Mouse (Mus musculus): Measurements from ENCODE around the gene 2410137M14Rik.
"Not testable (repeated sequence)": the region's sequence is repeated elsewhere in the genome, so short reads cannot be mapped to it uniquely, and the experiment has no call there.

Gene 2410137M14Rik

DNA sequence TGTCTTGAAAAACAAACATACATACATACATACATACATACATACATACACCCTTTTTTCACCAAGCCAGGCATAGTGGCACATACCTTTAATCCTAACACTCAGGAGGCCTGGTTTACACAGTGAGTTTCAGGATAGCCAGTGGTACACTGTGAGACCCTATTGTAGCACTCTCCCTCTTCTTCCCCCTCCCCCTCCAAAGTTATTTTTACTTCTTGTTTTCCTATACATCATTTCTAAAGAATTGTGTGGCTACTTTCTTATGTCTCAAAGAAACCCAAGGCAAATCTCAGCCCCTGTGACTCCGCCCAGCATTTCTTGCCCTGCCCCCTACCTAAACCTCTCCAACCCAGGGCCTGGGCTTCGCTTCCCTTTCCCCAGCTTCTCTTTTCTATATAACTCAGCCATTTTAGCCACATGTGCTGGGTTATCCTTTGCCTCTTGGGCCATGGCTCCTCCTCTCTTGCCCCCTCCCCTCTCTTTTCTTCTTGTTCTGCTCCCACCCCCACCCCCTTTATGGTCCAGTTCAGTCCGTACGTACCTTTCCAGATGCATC, 12.8 kb upstream of the 2410137M14Rik start:
- DNase-seq, result no peak

DNA sequence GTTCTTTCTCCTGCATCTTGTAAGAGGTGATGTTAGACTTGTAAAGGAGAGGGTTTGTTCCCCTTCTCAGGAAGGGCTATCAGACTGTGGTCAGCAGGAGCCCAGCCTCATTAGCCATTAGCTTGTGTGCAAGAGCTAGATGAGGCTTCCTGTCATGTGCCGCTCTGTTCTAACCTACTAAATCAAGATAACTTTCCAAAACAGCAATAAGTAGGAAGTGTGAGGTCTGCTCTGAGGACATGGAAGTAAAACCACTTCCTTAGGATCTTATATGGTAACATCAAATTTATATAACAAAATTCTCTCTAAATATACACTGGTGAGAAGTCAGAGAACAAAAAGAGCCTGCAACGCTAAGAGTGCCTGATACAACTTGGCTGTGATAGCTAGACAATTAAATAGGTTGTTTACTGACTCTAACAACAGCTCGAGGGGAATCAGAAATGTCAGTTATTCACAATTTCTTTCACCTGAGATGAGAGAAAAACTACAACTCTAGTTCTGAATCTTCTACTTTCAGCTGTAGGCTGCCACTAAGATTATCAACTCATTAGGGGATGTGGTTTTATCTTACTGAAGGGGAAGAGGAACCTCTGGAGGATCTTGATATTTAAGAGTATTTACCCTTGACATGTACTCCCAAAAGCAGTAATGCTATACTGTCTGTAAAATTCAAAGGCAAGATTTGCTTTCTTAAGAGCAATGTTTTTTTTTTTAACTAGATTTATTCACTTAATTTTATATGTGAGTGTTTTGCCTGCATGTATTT, 11.5 kb upstream of the 2410137M14Rik start:
- no peak for DNase-seq

DNA sequence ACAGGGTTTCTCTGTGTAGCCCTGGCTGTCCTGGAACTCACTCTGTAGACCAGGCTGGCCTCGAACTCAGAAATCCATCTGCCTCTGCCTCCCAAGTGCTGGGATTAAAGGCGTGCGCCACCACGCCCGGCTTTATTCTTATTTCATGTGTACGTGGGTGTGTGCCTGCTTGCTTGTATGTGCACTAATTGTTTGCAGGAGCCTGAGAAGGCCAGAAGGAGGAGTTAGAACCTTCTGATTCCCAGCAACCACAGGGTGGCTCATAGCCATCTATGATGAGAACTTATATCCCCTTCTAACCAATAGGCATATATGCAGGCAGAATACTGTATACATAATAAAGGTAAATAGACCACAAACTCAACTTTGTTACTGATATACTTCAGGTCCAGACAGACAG, 9.6 kb upstream of the 2410137M14Rik start:
- DNase-seq, result not testable (repeated sequence)

DNA sequence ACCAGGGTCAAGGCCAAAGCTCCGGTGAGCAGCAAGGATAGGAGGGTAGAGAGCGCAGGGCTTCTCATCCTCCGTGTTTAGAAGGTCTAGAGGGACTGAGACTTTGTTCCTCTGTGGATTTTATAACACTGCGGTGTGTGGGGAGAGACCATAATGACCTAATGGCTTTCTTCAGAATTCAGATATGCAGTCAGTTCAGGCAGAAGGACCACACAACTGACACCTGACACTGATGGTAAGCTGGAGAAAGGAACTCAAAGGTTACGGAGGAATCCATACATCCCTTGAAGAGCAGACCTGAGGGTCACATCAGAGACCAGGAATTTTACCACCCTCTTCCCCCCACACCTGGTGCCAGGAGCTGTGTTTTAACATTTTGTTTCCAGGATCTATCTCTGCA, 8.4 kb upstream of the 2410137M14Rik start, which contains the start of gene H2-M5:
H2-M5 (minus strand) TSS at position 101 of the 400 bp plus-strand sequence.
- DNase-seq, result no peak

DNA sequence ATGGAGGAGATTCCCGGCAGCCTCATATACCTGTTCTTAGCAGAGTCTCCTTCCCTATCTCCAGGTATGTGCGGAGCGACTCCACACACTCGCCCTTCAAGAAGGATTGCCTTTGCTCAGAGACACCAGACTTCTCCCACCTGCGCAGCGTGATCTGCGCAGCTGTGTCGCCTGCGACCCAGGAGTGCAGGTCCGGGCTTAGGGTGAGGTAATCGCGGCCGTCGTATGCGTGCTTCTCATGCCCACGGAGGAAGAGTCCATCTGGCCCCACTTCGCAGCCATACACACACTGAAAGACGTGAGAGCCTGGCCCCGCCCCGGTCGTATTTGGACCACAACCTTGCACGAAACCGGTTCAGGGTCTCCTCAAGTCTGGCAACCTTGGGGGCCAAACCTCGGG, 7.4 kb upstream of the 2410137M14Rik start:
- DNase-seq, result no peak

DNA sequence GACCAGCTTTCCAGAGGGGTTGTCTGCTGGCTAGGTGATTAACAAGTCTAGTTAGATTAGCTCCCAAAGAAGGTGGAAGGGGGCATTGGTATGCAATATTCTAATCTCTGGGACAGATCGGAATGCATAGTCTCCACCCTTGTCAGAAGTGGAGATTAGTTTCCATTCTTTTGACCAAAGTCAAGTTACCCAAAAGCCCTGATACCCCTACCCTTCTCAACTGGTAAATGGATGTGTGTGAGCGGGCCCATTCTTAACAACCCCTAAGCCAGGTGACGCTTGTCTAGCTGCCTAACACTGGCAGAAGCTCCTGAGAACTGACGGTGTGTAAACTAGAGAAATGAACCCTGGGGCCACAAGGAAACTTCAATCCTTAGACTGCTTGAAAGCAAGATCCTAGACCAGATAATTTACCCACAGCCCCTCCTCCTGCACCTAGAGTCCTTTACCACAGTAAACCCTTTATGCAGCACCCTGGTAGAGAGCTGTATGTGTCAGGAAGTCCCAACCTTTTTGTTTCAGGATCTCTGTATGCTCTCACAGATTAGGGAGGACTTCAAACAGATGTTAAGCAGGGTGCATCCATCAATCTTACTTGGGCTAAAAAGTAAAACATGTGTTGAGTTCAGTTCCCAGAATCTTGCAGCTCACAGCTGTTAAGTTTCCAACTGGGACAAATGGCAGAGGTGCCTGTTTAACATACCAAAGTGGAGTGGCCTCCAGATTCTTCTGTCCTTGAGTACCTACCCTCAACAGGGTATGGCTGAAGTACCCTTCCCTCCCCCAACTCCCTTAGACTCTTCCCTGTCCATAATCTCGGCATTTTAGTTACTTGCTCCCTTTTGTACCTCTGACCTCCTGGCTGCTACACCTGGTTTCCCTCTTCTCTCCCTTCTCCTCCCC, 1.5 kb upstream of the 2410137M14Rik start:
- DNase-seq, result no peak

DNA sequence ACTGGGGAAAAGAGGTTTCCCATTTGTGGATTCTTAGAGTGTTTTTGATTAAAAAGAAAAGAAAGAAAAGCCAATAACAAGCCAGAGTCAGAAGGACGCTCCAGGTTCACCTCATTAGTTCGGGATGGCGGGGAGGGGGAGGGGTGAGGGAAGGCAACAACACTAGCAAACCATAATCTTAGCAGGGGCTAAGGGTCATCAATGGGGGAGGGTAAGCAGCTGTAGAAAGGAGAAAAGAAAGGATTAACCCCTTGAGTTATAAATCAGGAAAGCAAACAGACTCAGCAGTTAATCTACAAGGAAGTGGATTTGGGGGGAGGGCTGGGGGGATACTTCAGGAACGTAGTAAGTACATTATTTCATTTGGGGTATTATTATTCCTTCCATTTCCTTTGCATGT, 808 bp upstream of the 2410137M14Rik start:
- no peak for DNase-seq

DNA sequence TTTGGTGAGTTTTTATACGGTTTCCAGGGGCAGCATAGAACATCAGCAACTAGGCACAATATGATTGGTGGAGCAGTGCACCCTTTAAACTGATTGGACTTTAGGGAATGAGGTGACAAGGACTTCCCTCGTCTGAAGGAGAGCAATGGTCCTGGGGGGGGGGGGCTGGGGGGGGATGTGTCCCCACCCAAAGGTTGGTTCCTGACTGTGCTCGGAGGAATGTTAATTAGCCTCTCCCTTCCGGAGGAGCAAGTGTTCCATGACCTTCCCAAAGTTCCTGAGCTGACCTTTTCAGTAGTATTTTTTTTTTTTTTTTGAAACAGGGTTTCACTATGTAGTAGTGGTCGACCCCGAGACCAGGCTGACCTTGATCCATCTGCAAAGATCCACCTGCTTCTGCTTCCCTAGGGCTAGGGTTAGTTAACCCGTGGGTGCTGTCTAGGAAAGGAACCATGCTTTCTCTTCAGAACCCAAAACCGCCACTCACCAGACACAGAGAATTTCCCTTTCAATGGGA, 7.7 kb downstream of the 2410137M14Rik start:
- no peak for DNase-seq

DNA sequence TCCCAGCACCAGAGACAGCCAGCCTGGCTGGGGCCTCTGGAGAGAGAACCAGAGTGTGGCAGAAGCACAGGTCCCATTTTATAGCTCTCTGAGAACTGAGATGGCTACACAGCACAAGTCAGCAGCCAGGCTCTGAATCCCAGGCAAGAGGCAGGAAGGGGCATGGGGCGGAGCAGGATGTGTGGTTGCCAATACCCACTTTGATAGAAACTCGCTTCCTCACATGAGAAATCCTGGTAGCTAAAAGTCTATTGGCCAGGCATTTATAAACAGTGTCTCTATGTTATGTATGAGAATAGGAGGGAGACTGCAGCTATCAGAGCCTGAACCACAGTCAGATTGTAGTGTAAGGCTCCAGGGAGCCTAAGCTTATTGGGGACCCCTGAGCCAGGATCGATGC, 8.2 kb downstream of the 2410137M14Rik start:
- DNase-seq, result no peak

DNA sequence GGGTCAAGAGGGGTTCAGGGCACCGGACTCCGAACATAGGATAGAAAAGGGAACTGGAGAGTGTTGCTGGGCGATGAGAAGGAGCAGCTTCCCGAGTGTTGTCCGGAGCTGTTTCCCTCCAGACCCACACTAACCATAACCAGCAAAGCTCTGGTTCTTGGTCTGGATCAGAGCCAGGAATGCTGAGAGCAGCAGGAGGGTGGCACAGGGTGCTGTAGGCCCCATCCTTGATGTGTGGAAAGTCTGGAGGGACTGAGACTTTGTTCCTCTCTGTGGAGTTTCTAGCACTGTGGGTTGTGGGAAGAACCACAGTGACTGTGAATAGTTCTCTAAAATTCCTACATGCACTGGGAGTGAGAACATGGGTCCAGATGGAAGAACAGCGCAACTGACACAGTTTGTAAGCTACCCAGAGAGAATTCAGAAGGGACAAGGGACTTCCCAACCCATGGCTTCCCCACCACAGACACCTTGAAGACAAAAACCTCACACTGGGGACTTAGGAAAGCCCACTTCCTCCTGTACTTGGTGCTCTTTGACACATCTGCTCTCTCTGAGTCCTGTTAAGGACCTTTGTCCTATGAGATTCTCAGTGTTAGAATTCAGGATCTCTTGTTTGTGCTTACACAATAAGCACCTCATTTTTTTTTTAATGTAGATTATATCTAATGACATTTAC, 9.7 kb downstream of the 2410137M14Rik start:
- DNase-seq, result no peak

DNA sequence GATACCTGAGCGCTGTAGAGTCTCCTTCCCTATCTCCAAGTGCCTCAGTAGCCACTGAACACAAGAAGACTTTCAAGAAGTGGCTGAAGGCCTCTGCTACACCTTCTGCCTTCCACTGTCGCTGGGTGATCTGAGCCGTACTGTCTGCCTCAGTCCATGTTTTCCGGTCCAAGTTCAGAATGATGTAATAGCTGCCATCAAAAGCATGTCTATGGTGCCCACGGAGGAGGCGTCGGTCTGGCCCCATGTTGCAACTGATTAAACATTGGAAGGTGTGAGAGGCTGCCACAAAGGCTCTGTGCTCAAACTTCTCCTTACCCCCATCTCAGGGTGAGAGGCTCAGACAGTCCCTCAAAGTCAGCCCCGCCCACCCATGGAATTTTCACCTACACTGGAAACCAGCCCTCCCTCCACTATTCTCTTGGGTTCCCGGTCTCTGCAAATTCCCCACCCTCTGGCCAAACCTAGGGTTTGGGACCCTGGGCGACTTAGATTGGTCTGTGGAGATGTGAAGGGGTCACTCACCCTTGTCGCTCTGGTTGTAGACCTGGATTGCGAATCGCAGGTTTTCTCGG, 10.6 kb downstream of the 2410137M14Rik start:
- DNase-seq, result no peak

DNA sequence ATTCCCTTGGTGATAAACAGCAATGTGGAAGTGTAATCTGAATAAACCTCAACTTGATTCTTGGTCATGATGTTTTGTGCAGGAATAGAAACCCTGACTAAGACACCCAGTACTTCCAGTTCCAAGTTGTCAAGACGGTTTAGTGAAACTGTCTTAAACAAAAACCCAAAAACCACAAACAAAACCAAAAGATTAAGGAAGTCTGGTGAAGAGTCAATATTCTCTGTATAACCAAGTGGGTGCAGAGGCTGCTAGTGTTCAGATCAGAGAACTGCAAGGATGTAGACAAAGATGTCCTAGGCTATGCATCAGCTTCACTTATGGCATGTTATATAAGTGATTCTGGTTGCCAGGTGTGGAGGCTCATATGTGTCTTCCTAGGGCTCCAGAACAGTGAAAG, 14.2 kb downstream of the 2410137M14Rik start:
- DNase-seq, result no peak

DNA sequence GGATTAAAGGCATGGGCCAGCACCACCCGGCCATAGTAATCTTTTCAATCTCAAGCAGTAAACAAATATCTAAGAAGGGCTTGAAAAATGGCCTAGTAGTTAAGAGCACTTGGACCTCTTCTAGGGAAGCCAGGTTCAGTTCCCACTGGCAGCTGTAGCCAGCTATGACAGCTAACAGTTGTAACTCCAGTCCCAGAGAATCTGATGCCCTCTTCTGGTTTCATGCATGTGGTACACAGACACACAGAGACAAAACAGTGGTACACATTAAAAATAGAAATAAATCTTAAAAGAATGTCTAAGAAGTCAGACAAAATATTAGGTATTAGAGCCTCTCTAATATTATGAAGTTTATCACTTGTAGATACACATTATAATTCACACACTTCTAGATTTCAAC, 19.9 kb downstream of the 2410137M14Rik start:
- DNase-seq, result no peak

DNA sequence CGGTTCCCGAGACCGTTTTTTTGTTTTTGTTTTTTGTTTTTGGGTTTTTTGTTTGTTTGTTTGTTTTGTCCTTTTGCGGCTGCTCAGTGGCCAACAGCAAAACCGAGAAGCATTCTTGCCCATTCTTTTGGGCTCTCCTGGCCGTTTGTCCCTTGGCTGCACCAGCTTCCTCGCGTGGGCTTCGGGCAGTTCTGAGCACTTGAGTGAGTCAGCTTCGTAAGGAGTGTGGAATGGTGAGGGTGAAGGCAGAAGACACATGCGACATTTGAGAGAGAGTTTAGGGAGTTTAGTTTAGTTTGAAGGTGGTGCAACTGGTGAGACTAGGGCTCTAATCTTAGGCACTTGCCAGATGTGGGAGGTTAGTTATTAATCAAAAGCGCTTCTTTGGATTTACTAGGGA, 22.2 kb downstream of the 2410137M14Rik start:
- DNase-seq, result no peak

DNA sequence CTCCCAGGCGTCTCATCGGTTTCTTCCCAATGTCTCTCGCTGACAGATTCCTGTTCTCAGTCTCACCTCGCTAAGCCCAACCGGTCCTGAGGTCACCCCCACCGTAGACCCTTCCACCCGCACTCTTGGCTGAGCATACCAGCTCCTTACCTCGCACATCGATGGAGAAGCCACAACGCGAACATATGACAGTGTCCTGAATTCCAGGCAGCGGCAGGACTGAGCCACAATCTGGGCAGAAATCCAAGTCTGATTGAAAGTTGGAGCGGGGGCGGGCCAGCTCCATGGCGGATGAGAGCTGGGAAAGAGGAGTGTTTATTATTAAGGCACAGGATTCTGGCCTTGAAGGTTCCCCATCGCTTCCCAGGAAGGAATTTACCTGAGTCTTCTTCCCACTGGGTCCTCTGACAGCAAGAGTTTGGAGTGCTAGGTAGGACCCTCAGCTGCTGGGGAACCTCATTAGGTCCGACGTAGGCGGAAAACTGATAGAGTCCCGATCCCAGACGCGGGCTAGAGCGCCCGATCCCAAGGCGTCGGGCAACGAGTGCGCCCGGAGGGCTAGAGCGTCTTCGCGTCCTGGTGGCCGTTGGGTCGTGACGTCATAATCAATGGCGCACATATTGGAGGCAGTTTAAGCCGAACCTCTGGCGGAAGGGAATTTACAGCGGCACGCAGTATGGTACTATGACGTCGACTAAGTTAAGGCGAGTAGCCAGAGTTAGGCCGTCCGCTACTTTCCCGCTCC, 22.9 kb downstream of the 2410137M14Rik start, which contains the start of the genes Znrd1 and Znrd1as:
Znrd1 (minus strand) TSS at position 561 of the 745 bp plus-strand sequence.
Znrd1as (plus strand) TSS at position 594 of the 745 bp plus-strand sequence.
- DNase-seq, result peak; percentile 87 to 88

DNA sequence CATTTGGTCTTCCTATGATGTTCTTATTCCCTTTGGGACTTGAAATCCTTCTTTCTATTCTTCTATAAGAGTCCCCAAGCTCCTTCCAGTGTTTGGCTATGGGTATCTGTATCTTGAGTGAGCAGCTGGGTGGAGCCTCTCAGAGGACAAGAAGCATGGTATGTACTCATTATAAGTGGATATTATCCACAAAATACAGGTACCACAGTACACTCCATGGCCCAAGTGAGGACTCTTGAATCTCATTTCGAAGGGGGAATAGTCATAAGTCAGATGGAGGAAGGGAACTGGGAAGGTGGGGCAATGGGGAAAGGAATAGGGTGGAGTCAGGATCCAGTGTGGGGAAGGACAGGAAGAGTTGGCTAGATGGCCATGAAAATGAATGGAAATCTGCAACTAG, 28.0 kb downstream of the 2410137M14Rik start:
- DNase-seq, result no peak

DNA sequence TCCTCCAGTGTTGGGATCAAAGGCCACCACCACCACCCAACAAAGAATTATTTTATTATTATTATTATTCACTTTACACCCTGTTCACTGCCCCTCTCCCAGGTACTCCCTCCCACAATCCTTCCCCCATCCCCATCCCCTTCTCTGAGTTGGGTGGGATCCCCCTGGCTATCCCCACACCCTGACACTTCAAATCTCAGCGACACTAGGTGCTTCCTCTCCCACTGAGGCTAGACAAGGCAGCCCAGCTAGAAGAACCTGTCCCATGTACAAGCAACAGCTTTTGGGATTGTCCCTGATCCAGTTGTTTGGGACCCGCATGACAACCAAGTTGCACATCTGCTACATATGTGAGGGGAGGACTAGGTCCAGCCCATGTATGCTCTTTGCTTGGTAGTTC, 28.4 kb downstream of the 2410137M14Rik start:
- DNase-seq, result no peak

DNA sequence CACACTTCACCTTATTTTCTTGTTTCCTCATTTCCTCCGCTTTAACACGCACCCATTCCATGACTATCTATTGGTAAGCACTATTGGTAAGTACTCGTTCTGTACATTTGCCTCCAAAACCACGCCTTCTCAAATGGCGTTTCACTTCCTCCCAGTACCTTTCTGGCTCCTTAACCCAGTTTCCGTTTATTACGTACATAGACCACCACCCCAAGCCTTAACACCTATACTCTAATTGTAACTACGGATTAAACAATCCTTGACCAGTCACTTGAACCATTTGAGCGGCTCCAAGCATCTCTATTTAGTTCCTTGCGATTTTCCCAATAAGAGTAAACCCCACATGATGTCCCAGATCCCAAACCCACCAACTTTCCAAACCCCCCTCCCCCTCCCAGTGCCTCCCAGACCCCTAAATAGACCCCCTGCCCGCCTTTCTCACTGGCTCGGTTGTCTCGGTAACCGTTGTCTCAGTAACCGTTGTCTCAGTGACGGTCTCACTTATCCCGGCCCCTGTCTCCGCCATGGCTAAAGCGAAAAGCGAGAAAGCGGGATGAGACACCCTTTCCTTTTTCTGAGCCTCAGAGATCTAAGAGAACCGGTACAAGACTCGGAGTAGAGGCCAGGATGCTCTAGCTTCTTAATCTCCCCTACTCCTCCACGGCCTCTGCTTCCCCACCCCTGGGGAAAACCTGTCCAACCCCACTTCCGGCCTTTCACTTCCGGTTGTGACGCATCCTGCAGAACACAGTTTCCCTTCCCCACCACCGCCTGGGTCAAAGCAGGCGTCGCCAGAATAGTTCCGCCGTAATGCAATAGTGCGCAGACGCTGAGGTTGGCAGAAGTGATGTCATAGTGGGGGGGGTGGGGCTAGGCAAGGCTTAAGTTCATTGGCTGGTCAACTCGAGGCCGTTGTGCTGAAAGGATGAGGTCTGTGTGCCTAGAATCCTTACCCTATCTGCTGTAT, 29.8 kb downstream of the 2410137M14Rik start, which contains the start of gene Ppp1r11:
Ppp1r11 (minus strand) TSS at position 761 of the 967 bp plus-strand sequence.
- DNase-seq, result peak; percentile 97

DNA sequence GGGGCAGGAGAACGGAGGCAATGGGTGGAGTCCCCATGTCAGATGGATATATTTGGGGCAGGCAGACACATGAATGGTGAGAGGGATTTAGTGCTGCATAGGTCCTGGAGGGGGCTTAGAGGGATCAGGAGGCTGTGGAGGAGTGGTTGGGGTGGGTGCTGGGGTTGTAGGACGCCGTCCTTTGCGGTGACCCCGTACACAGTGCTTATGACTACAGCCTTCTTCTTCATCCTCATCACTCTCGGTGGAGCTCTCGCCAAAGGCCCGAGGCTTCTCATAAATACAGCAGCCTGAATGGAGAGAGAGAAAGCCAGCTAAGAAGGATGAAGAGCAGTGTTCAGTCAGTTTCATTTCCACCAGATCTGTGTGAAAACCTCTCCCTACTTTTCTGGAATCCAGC, 31.8 kb downstream of the 2410137M14Rik start:
- no peak for DNase-seq

DNA sequence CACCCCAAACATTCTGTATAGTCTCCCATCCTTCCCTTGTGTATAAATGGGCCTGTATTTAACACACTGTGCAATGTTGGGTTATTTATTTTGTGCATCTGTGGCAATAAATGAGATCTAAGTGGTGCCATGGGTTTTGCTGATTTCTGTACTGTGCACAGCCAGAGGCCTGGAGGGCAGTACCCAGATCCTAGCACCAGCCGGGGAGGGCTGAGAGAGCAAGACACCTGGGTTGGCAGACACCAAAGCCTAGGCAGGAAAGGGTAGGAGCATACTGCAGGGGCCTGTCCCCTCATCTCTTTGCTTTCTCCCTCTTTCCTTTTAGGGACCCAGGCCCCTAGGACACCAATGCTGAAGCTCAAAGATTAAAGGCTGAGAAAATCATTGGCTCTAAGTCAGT, 32.8 kb downstream of the 2410137M14Rik start:
- no peak for DNase-seq

Data from B cell, adult 2 months (primary cell).